Mouse (Mus musculus) heart, embryonic 12.5 days (tissue): ENCODE measurements around the gene Capn9. TPM values are rescaled to one million over a fixed set of nuclear protein-coding genes. Genes with fewer than 3 reads are reported as not detected.

Source experiments
- ATAC-seq: fragments of 200-750 bp; cut with Nextera tagmentation; 2 replicates; pipeline ENCODE4 v1.8.0; 2017; ENCODE audit warnings: moderate TSS enrichment, moderate library complexity; ENCODE audit not compliant: insufficient number of reproducible peaks, low FRiP score
- H3K27ac ChIP-seq: fragments of 300-500 bp; sonication (generic); 2 replicates; pipeline ENCODE4 v1.5.1; 2016; ENCODE audit warnings: mild to moderate bottlenecking, moderate library complexity; ENCODE audit not compliant: poor library complexity, severe bottlenecking
- H3K27me3 ChIP-seq: fragments of 300-500 bp; sonication (generic); replicated peaks from 2 replicates; pipeline ENCODE4 v1.6.1; 2016; ENCODE audit warnings: mild to moderate bottlenecking, moderate library complexity
- H3K36me3 ChIP-seq: fragments of 300-500 bp; sonication (generic); 2 replicates; pipeline ENCODE4 v1.6.1; 2016; ENCODE audit warnings: mild to moderate bottlenecking, moderate library complexity
- H3K4me1 ChIP-seq: fragments of 300-500 bp; sonication (generic); replicated peaks from 2 replicates; pipeline ENCODE4 v1.6.1; 2016; ENCODE audit warnings: mild to moderate bottlenecking
- H3K4me2 ChIP-seq: fragments of 300-500 bp; sonication (generic); 2 replicates; pipeline ENCODE4 v1.6.1; 2016; ENCODE audit warnings: mild to moderate bottlenecking, moderate library complexity
- H3K4me3 ChIP-seq: fragments of 300-500 bp; sonication (generic); 2 replicates; pipeline ENCODE4 v1.5.1; 2016; ENCODE audit warnings: mild to moderate bottlenecking
- H3K9ac ChIP-seq: fragments of 300-500 bp; sonication (generic); 2 replicates; pipeline ENCODE4 v1.6.1; 2016; ENCODE audit warnings: mild to moderate bottlenecking, moderate library complexity
- H3K9me3 ChIP-seq: fragments of 300-500 bp; sonication (generic); replicated peaks from 2 replicates; pipeline ENCODE4 v1.6.1; 2016; ENCODE audit warnings: mild to moderate bottlenecking, moderate library complexity
- WGBS: fragments of 180-500 bp; shearing (Covaris S2); methylation state at CpG from one replicate; pipeline ENCODE4 v1.1.7; 2016; 5-methylcytosine and 5-hydroxymethylcytosine counted together
- polyA plus RNA-seq: library from polyadenylated mRNA; unstranded; fragments of >200 nt; fragmentation: Nextera tagmentation; extraction: Ambion mirVana; gene quantifications from 2 replicates; pipeline ENCODE4 v1.2.1, GENCODE M21; 2016

Gene Capn9
- polyA plus RNA-seq, 1 experiment from 2014 or later, result 0.34 TPM

- Histone ChIP-seq H3K27ac (peak overlapping the region; percentile 83), H3K27me3 (peaks cover 3% of the 10 kb centered on the region; the same call in 1 of the 2 replicates), H3K9me3 (no peaks in the 10 kb centered on the region), H3K4me3 (no peak overlapping the region), H3K4me1 (peaks cover 29% of the 10 kb centered on the region), H3K36me3 (no peaks in the 10 kb centered on the region), H3K4me2 (no peak overlapping the region), H3K9ac (no peak overlapping the region)
- peak; percentile 74 for ATAC-seq
- whole genome bisulfite sequencing, result 49% methylated on average over 8 of the region's 8 CpGs
These were observed 4.0 kb upstream of the Capn9 start for GRCm38 (mm10) chr8:124571732-124572429.

GRCm38 (mm10) chr8:124572430-124572775 is 3.5 kb upstream of the Capn9 start:
- no peak overlapping the region for H3K4me3 ChIP-seq
- peak overlapping the region; percentile 78 for H3K27ac ChIP-seq
- no peak overlapping the region for H3K4me2 ChIP-seq
- no peaks in the 10 kb centered on the region for H3K27me3 ChIP-seq
- no peaks in the 10 kb centered on the region for H3K36me3 ChIP-seq
- no peaks in the 10 kb centered on the region for H3K9me3 ChIP-seq
- no peak overlapping the region for H3K9ac ChIP-seq
- no peak for ATAC-seq
- peaks cover 29% of the 10 kb centered on the region for H3K4me1 ChIP-seq

- Histone ChIP-seq H3K4me1 (peaks cover 29% of the 10 kb centered on the region), H3K27ac (peak overlapping the region; percentile 60; the same call in 1 of the 2 replicates), H3K4me3 (no peak overlapping the region), H3K9ac (no peak overlapping the region), H3K27me3 (no peaks in the 10 kb centered on the region), H3K4me2 (peak overlapping the region; percentile 37; the same call in 1 of the 2 replicates), H3K9me3 (no peaks in the 10 kb centered on the region), H3K36me3 (no peaks in the 10 kb centered on the region)
- 52% methylated on average over 15 of the region's 15 CpGs for WGBS
- no peak for ATAC-seq
These were observed 2.2 kb upstream of the Capn9 start for GRCm38 (mm10) chr8:124573552-124574340.

- Histone ChIP-seq H3K36me3 (no peaks in the 10 kb centered on the region), H3K4me3 (no peak overlapping the region), H3K4me2 (no peak overlapping the region), H3K9me3 (no peaks in the 10 kb centered on the region), H3K27me3 (no peaks in the 10 kb centered on the region), H3K4me1 (peaks cover 10% of the 10 kb centered on the region), H3K9ac (no peak overlapping the region), H3K27ac (no peak overlapping the region)
- ATAC-seq, result no peak
- WGBS, result 73% methylated on average over 1 of the region's 1 CpGs
These were observed 840 bp downstream of the Capn9 start for GRCm38 (mm10) chr8:124576751-124577150.

- Histone ChIP-seq H3K4me1 (peaks cover 16% of the 10 kb centered on the region), H3K36me3 (no peaks in the 10 kb centered on the region), H3K9me3 (no peaks in the 10 kb centered on the region), H3K27me3 (peaks cover 3% of the 10 kb centered on the region; the same call in 1 of the 2 replicates), H3K27ac (no peak overlapping the region), H3K4me2 (no peak overlapping the region), H3K9ac (no peak overlapping the region), H3K4me3 (no peak overlapping the region)
- peak; percentile 82 for ATAC-seq
- 51% methylated on average over 3 of the region's 3 CpGs for WGBS
These were observed 10.0 kb downstream of the Capn9 start for GRCm38 (mm10) chr8:124585718-124586425.

- ATAC-seq, result no peak
- H3K27ac ChIP-seq, result no peak overlapping the region
- H3K4me2 ChIP-seq, result no peak overlapping the region
- WGBS, result 75% methylated on average over 2 of the region's 2 CpGs
- no peak overlapping the region for H3K9ac ChIP-seq
- no peaks in the 10 kb centered on the region for H3K36me3 ChIP-seq
- H3K27me3 ChIP-seq, result peaks cover 3% of the 10 kb centered on the region; the same call in 1 of the 2 replicates
- no peaks in the 10 kb centered on the region for H3K9me3 ChIP-seq
- H3K4me3 ChIP-seq, result no peak overlapping the region
- H3K4me1 ChIP-seq, result peaks cover 16% of the 10 kb centered on the region
These were observed 10.6 kb downstream of the Capn9 start for GRCm38 (mm10) chr8:124586556-124586955.

- Histone ChIP-seq H3K4me2 (no peak overlapping the region), H3K9ac (no peak overlapping the region), H3K27me3 (peaks cover 3% of the 10 kb centered on the region; the same call in 1 of the 2 replicates), H3K9me3 (no peaks in the 10 kb centered on the region), H3K4me1 (peaks cover 16% of the 10 kb centered on the region), H3K36me3 (no peaks in the 10 kb centered on the region), H3K4me3 (no peak overlapping the region), H3K27ac (no peak overlapping the region)
- no peak for ATAC-seq
- 71% methylated on average over 4 of the region's 4 CpGs for WGBS
These were observed 13.5 kb downstream of the Capn9 start for GRCm38 (mm10) chr8:124589393-124589792.

GRCm38 (mm10) chr8:124604066-124604465 is 28.2 kb downstream of the Capn9 start:
- Histone ChIP-seq H3K9ac (no peak overlapping the region), H3K27me3 (peaks cover 28% of the 10 kb centered on the region), H3K36me3 (no peaks in the 10 kb centered on the region), H3K4me3 (no peak overlapping the region), H3K27ac (no peak overlapping the region), H3K4me1 (no peaks in the 10 kb centered on the region), H3K9me3 (no peaks in the 10 kb centered on the region), H3K4me2 (no peak overlapping the region)
- 61% methylated on average over 5 of the region's 5 CpGs for WGBS
- no peak for ATAC-seq

GRCm38 (mm10) chr8:124608239-124608971 is 32.5 kb downstream of the Capn9 start:
- Histone ChIP-seq H3K4me3 (no peak overlapping the region), H3K27me3 (peaks cover 17% of the 10 kb centered on the region), H3K36me3 (no peaks in the 10 kb centered on the region), H3K4me1 (no peaks in the 10 kb centered on the region), H3K9ac (no peak overlapping the region), H3K4me2 (no peak overlapping the region), H3K27ac (no peak overlapping the region), H3K9me3 (no peaks in the 10 kb centered on the region)
- 64% methylated on average over 13 of the region's 13 CpGs for WGBS
- ATAC-seq, result no peak

GRCm38 (mm10) chr8:124608972-124609353 is 33.1 kb downstream of the Capn9 start:
- Histone ChIP-seq H3K27me3 (peaks cover 15% of the 10 kb centered on the region), H3K9ac (no peak overlapping the region), H3K36me3 (no peaks in the 10 kb centered on the region), H3K4me3 (no peak overlapping the region), H3K9me3 (no peaks in the 10 kb centered on the region), H3K4me2 (no peak overlapping the region), H3K4me1 (no peaks in the 10 kb centered on the region), H3K27ac (no peak overlapping the region)
- 70% methylated on average over 9 of the region's 9 CpGs for WGBS
- ATAC-seq, result no peak
